Mouse (Mus musculus) embryo, embryonic 10 days (tissue): ENCODE measurements at regions not wholly inside any gene's neighbourhood (a gene's known extent, or its start where the extent isn't known, plus 50 kb on each side); places are given as distances from the start of the nearest gene placed in this dataset.

Experiments used
- DNase-seq: peaks from one replicate; pipeline ENCODE4 v3.0.0-alpha.2; 2015; ENCODE audit warnings: low spot score

DNA sequence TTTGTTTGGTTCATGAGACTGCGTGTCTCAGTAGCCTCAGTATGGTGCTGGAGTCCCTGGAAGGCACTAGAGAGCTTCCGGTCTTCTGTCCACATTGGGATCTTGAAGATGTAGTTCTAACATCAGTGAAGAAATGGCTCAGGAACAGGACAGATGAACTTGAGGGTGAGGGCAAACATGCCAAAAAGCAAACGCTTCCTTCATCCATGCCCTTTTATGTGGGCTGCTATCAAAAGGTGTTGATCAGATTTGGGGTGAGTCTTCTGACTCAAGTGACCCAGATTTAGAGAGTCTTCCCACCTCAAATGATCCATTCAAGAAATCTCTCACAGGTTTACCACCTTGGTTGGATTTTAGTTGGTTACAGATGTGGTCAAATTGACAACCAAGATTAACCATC lies 304.1 kb upstream of the Klf3 start:
- no peak for DNase-seq

DNA sequence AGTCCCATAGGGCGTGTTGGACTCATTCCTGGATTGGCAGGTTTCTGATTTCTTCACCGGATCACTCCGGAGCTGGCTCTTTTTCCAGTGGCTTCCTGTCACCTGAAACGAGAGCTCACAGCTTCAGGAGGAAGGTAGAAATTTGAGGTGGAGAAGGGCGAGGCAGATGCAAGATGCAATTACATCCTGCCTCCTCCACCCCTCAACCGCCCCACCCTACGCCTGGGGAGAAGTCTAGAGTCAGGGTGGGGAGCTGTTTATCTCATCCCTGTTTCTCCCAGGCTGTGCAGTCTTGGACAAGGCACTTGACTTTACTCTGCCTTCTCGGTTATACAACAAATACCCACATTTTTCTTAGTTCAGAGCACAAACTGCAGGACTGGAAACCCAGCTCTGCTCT lies 302.8 kb upstream of the Klf3 start:
- no peak for DNase-seq

DNA sequence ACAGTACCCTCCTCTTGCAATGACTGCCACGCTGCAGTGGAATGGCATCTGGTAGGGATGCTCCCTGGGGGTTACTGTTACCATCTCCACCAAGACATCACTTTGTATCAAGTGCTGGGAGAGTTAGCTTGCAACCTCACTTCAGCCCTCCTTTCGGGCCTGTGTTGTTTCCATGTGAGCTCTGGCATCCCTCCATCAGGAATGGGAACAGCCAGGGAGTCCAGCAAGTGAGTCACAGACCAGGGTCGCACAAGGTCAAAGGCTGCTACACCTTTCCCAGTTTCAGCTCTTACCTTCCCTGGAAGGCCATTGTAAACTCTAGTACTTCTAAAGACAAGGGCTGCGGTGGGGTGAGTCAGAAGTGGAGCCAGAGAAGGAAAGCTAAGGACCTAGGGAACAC lies 302.3 kb upstream of the Klf3 start:
- no peak for DNase-seq

DNA sequence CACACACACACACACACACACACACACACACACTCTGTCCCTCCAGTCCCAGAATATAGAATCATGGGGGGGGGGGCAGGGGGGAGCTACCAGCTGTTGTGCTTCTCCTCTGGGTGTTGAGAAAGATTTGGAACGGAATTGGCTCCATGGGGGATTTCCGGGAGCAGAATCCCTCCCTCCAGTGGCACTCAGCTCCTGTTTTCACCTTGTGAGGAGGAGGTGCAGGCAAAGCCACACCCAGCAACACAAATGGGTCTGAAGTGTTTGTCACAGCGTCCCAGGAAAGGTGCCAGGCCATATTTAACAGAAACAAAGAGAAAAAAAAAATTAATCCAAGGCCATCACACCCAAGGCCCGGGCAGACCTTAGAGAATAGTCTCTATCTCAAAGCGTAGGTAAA lies 301.4 kb upstream of the Klf3 start:
- no peak for DNase-seq

DNA sequence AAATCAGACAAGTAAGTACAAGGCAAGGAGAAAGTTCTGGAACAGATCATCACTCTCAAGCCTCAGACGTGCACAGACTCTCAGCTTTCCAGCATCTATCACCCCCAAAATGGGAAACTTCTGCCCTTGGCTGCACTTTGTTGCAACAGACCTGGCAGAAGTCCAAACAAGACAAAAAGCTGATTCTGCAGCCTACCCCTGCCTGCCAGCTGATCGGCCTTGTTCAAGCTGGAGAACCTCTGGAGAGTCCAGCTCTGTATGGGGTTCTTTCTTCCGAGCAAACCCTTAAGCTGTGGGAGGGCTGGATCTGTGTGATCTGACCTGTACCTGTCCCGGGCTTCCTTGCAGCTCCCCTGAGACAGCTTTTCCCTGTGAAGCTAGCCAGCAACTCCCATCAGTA lies 299.7 kb upstream of the Klf3 start:
- DNase-seq: no peak

DNA sequence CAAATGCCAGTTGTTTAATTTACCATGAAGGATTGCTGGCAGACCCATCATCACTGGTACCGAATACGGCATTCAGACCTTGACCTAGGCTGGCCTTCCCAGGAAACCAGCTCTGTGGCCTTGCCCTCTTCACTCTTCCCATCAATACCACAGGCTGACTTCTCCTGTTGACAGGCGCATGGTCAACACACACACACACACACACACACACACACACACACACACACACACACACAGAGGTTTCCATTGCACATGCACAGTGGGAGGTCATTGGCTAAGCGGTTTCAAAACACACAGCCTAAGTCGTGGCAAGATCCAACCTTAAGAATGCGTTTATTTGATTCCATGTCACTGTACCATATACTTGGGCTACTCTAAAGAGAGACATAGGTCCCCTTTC lies 298.7 kb upstream of the Klf3 start:
- DNase-seq: peak; percentile 39

DNA sequence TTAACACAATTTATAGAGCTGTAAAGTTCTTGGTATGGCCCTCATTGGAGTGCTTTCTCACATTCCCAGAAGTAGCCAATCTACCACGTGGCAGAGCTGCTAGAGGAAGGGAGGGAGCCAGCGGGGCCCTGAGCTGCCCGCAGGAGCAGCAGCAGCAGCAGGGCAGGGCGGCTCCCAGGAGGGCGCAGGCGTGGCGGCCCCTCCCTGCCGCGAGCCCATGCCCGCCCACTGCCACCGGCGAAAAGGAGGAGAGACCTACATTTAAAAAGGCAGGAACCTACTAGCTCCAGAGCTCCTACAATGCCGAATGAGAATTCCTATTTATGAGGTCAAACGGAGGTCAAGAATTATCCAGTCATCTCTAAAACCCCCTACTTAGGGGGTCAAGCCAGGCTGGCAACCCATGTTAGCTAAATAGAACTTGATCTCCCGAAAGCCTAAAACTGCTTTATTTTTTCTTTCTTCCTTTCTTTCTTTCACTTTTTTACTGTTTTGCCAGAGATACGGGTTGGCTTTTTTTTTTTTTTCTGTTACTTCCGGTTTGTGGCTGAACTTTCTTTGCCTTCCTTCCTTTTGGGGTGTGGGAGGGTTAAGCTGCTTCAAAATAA lies 297.9 kb upstream of the Klf3 start:
- peak; percentile 81 for DNase-seq

DNA sequence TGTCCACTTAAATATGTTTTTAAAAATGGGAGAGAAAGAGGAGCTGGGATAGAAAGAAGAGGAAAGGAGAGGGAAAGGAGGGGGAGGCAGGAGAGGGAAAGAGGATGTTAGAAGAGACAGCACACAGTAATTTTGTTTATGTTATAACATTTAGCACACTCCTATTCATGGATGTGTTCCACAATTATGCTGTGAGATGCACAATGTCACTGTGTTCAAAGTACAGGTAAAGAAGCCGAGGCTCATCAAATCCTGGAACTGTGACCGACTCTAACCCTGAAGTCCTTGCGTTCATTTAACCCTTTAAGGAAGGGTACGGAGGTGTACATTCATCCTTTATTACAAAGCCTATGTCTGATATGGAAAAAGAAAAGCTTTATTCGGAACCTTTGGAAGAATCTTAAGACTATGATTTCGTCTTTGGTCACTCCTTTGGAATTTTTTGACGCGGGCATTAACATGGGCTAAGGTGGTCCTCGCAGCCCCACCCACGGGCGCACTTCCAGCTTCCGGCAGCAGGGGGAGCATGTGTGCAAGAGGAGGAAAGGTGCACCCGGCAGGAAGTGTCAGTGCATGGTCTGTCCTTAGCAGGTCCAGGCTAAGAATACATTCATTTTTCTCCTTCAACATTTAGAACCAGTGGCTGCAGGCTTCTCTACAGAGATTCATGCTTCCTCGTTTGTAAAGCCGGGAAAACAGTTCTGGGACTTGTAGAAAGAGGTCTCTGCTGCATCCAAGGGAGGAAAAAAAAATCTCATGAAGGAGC lies 297.2 kb upstream of the Klf3 start:
- peak; percentile 90 for DNase-seq

DNA sequence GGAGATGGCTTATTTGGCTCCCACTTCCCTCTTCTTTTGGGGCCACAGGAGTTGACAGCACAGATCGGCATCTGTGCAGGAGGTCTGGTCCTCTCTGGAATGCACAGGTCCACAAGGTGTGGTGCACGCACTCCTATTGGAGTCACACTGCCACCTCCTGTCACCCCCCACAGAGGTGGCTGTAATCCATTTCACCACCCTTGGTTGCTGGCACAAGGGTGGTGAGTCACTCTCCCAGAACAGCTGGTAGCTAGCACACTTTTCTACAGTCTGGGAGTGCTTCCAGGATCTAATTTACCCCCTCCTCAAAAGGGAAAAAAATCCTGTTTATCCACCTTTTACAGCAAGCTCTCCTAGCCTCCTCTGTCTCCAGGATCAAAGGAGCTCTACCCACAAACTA lies 294.6 kb upstream of the Klf3 start:
- DNase-seq: no peak

DNA sequence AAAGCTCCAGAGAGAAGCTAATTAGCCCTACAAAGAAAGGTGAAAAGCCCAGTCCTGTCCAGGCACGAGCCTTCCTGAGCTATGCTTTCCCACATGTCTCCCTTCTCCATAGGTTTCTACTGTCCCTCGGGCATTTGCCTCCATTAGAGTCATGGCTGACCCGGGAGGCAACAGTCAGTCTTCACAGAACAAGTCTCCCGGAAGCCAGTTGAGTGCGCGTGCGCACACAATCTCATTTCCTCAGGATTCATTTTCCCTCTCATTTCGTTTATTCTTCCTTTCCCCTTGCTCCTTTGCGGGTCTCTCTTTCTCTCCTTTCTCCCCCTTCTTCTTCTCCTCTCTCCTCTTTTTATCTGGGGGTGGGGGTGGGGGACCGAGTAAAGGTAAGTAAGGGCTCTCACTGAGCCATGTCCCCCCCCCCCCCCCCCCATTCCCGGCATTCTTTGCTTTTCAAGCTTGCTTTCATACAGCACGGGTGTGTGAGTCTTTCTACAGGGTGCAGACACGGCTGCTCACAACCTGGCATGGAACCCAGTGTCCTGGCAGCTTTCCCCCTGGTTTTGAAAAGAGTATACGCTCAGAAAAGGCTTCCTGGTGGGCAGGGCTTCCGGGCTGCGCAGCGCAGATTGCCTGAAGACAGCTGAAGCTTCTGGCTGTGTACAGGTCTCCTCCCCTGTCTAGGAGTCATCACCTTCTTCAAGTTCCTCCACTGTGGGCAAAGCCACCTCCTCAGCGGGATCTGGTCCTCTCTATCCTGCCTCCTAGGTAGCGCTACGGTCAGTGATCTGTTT lies 289.8 kb upstream of the Klf3 start:
- DNase-seq: no peak

DNA sequence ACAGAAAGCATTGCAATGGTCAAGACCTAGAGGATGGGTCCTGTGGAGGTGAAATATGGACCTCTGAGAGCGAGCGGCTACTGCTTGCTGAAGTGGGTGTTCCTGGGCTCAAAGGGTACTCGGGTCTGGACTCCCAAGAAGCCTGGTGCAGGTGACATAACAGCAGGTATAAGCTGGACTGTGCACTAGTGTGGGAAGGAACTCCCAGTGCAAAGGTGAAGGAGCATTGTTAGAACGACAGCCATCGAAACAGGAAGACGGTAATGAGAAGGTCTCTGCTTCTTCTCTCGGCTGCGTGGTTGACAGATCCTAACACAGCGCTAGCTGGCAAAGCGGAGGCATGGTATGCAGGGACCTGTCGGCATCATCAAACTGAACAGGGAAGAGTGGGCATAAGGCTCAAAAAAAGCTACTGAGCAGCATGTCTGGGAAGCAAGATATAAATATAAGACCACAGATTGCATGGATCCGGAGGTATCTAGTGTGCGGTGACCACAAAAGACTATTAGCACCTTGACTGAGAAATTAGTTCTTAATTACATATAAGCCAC lies 287.0 kb upstream of the Klf3 start:
- DNase-seq: no peak

DNA sequence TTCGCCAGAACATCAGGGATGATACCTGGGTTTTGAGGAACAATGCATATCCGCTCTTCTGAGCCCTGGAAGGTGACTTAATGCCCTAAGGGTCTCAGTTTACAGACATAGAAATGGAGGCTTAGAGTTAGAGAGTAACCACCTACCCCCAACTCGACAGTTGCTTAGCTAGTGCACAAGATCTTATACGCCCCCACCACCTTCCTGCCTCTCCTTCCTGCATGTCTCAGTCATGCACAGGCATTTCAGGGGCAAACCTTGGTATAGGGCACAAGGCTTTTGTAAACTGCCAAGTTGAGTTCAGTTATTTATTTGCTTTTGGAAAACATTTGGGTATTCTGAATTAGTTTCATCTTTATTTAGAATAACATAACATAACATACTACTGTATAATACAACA lies 285.9 kb upstream of the Klf3 start:
- DNase-seq: no peak

DNA sequence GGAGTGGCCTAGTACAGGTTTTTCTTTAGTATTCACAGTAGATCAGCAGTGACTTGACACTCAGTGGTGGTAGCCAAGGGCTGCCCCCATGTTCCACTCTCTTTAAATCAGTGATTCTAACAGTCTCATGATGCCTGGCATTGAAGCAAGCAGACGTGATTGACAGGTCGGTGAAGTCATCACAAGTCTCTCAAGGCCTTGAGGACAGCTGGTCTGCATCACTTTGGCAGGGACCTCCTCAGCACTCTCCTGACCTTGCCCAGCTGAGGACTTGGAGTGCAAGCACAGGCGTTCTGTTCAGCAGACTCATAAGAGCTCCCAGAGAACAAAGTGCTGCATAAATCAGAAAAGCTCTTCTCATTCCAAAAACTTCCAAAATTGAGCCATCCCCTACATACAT lies 285.4 kb upstream of the Klf3 start:
- DNase-seq: peak; percentile 68

DNA sequence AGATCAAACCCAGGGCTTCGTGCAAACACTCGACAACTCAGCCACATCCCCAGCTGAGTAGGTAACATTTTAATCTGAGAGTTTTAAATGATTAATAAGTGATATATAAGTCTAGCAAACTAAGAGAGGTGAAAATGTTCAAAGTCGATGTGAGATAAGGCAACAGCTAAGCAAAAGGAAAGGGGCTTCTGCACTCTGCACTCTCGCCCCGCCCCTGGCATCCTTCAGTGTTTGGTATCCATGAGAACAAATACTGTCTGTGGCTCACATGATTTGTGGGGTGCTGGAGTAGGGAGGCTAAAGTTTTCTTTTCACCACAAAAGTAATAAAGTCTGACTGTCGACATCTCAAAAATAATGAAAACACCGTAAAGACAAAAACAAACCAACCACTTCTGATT lies 284.2 kb upstream of the Klf3 start:
- no peak for DNase-seq

DNA sequence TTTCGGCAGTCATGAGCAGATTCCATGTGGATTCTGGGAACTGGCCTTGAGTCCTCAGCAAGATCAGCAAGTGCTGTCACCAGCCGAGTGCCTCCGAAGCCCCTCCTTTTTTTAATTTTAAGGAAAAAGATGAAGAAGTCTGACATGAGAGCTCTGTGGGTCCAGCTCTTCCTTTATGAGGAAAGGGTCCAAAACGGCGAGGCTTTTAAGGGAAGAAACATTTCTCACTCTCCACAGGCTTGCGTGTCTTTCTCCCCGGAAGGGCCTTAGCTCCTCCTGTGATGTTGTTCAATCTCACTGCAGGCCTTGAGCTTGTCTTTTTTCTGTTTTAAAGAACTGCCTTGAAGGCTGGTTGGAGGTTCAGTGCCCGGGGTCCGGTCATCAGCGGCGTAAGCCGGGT lies 283.5 kb upstream of the Klf3 start:
- DNase-seq: no peak

DNA sequence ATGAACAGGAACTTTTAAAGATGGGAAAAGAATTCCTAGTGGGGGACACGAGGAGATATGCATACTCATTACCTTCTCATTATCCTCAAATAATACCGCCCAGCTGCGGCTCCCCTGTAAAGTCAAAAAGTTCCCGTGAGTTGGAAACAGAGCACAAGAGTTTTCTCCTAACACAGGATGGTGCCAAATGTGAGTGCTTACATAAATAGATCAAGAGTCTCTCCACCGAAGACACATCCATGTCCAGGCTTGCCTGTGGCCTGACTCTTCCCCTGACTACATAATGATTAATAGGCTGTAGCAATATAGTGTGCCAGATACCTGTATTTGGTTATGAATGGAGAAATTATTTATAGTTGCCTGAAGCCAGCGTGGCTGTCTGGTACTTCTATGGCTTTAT lies 281.8 kb upstream of the Klf3 start:
- no peak for DNase-seq

DNA sequence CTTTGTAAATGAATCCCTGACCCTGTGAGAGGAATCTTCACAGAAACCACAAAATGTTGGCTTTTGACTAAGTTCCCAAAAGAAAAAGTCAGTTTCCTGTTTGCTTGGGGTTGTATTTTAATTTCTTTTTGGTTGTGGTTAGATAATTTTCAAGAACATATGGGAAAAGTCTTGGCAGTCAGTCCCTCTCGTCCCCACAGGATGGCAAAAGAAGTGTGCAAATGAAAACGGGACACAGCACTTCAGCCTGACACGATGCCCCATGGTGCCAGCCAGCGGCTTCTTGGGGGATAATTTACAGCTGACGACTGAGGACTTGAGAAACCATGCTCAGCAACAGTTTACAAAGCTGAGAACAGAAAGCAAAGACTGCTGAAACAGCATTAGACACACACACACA lies 281.2 kb upstream of the Klf3 start:
- peak; percentile 47 for DNase-seq

DNA sequence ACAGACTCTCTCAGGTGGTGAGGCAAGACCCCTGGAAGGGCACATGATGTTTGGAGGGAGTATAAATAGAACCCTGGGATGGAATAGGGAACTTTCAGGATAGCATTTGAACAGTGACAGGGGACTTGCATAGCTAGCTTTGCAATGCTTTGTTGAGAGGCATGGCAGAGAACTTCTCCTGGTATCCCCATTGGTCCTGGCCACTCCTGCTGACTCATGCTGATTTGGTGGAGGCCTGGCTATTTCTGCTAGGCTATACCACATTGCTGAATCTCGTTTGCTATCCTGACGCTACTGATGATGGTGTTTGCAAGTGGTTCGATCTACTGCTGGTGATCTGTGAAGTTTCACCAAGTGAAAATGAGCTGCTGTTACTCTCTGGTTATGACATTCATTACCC lies 276.7 kb upstream of the Klf3 start:
- DNase-seq: no peak

DNA sequence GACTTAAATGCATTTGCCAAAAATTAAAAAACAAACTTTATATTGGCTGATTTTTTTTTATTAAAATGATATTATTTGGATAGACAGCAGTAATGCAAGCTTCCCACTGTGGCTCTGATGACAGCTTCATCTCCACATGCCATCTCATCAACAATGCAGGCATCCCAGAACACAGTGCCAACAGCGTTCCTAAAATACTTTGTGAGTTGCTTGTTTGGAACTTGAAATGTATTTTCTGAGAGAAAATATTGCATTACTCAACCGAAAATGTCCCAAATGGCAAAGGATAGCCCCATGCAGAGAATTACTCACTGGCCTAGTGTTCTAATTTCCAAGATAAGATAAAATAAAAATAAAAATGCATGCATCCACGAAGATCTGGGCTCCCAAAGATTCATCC lies 275.2 kb upstream of the Klf3 start:
- DNase-seq: no peak

DNA sequence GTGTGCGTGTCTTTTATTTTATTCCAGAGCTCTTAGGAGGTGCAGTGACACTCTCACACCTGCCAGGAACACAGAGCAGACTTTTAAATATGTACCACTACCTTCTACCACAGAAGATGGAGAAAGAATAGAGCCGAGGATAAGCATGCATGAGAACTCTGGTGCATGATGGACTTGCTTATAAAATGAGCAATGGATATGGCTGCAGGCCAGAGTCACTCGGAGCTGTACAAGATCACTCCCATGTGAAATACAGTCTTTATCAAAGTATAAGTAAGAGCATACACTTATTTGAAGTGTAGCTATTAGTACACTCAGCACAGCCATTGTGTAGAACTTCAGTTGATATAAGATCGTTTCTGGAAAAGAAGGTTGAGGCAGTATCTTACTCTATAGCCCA lies 268.8 kb upstream of the Klf3 start:
- no peak for DNase-seq

DNA sequence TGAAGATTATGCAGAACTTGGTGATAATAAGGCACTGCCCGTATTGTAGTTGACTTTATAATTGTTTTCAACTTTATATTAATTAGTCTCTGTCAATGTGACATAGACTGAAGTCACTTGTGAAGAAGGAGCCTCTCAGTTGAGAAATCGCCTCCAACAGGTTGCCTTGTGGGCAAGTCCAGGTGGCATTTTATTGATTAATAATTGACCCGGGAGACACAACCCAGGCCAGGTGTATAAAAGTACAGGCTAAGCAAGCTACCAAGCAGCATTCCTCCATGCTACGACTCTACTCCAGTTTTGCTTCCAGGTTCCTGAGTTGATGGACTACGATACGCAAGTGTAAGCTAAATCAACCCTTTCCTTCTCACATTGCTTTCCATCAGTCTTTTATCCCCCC lies 268.2 kb upstream of the Klf3 start:
- no peak for DNase-seq

DNA sequence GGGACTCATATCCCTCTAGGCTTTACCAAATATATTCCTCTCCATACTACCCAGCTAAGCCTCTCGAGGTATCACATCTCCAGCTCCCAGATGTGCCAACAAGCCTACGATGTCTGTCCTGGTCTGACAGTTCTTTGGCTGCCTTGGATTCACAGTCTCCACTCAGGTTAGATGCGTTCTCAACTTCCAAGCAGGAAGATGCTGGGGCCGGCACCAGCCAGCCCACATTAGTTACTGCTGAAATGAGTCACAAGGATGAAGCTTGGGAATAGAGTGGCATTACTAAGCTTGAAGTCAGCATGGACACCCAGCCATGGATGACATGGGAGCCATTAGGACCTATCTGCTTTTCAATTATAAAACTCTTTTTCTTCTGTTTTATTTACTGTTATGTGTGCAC lies 267.6 kb upstream of the Klf3 start:
- no peak for DNase-seq
